Comparison of ENCODE assay signal across 7 mouse cellular contexts in the genomic region with DNA sequence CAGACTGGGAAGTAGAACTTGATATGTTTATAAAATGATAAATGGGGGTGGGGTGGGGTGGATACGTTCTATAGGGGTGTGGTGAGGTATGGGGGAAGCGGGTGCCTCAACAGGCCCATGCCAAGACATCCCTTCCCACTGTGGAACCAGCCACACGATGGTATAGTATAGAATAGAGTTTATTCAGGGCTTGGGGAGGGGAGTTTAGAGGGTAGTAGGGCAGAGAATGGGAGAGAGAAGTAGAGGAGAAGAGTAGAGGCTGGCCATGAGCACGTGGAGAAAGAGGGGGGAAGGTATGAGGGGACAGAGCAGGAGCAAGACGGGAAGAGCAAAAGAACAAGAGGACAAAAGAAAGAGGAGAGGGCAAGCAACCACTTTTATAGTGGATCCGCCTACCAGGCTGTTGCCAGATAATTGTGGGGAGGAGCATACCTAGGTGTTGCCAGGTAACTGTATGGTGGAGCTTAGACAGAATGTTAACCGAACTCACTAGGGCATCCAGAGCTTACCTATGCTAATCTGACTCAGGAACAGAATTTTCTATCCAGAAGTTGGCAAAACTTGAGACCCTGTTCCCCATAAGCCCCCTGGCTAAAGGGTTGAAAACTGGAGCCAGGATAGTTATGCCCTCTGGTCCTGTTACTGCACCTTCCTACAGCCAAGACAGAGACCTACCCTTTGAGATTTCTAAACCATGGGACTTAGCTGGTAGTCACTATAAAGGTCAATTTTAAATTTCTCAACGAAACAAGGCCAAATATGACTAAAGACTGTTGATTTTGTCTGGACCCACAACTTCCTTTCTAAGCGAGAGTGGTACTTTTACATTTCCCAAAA. TPM values are rescaled to one million over a fixed set of nuclear protein-coding genes. Genes with fewer than 3 reads are reported as not detected.
DNase-seq lines count a peak whose midpoint lies in the region; ATAC-seq and TF ChIP-seq lines count a peak whose summit lies in the region.

No protein-coding gene starts in this region.

- H3K4me3 ChIP-seq in embryonic facial prominence, embryonic 15.5 days (replicated peaks) = peak overlapping the region; percentile 63
- H3K4me3 ChIP-seq in intestine, postnatal 0 days (ENCODE audit: low read depth, low read length) = peak overlapping the region; percentile 54
- peak overlapping the region; percentile 44 for H3K4me3 ChIP-seq in neural tube, embryonic 14.5 days (ENCODE audit: low read depth, low read length)

- WGBS in embryonic facial prominence, embryonic 15.5 days = 57% methylated on average over 9 of the region's 9 CpGs
- 57% methylated on average over 9 of the region's 9 CpGs for WGBS in intestine, postnatal 0 days
- WGBS in neural tube, embryonic 14.5 days = 64% methylated on average over 9 of the region's 9 CpGs

- peak overlapping the region; percentile 58 for H3K4me2 ChIP-seq in embryonic facial prominence, embryonic 15.5 days (replicated peaks)
- peak overlapping the region; percentile 83 for H3K4me2 ChIP-seq in intestine, postnatal 0 days (replicated peaks; ENCODE audit: low read depth)
- H3K4me2 ChIP-seq in neural tube, embryonic 14.5 days (ENCODE audit: low read depth, low read length) = peak overlapping the region; percentile 64

- no peak overlapping the region for H3K27ac ChIP-seq in embryonic facial prominence, embryonic 15.5 days (replicated peaks)
- no peak overlapping the region for H3K27ac ChIP-seq in intestine, postnatal 0 days (ENCODE audit: low read depth, low read length)
- H3K27ac ChIP-seq in neural tube, embryonic 14.5 days (ENCODE audit: low read depth, low read length) = no peak overlapping the region

- peak; percentile 6; the same call in 1 of the 2 replicates for ATAC-seq in embryonic facial prominence, embryonic 15.5 days (ENCODE audit: insufficient number of reproducible peaks, low FRiP score, low TSS enrichment, low read depth)
- ATAC-seq in intestine, postnatal 0 days = peak; percentile 15; the same call in 1 of the 2 replicates
- ATAC-seq in neural tube, embryonic 14.5 days (ENCODE audit: low read depth) = peak; percentile 73
- no peak for ATAC-seq in megakaryocyte progenitor cell, adult 5-6 weeks (replicated peaks; ENCODE audit: poor library complexity)

- H3K4me1 ChIP-seq in embryonic facial prominence, embryonic 15.5 days = peaks cover 8% of the 10 kb centered on the region; the same call in 1 of the 2 replicates
- H3K4me1 ChIP-seq in intestine, postnatal 0 days (replicated peaks; ENCODE audit: control insufficient read depth, insufficient read depth, low read length) = no peaks in the 10 kb centered on the region
- 0 out of 2 replicates have a peak, but pooled peaks cover 7% of the 10 kb centered on the region for H3K4me1 ChIP-seq in neural tube, embryonic 14.5 days (ENCODE audit: control insufficient read depth, insufficient read depth, low read length)

- no peaks in the 10 kb centered on the region for H3K27me3 ChIP-seq in embryonic facial prominence, embryonic 15.5 days
- no peaks in the 10 kb centered on the region for H3K27me3 ChIP-seq in intestine, postnatal 0 days (replicated peaks; ENCODE audit: control insufficient read depth, insufficient read depth, low read length)
- no peaks in the 10 kb centered on the region for H3K27me3 ChIP-seq in neural tube, embryonic 14.5 days (ENCODE audit: control insufficient read depth, insufficient read depth, low read length)

- no peaks in the 10 kb centered on the region; the same call in 1 of the 2 replicates for H3K36me3 ChIP-seq in embryonic facial prominence, embryonic 15.5 days
- no peaks in the 10 kb centered on the region for H3K36me3 ChIP-seq in intestine, postnatal 0 days (ENCODE audit: control insufficient read depth, insufficient read depth)
- no peaks in the 10 kb centered on the region for H3K36me3 ChIP-seq in neural tube, embryonic 14.5 days (ENCODE audit: control insufficient read depth, insufficient read depth, low read length)

- no peak overlapping the region; the same call in 1 of the 2 replicates for H3K9ac ChIP-seq in embryonic facial prominence, embryonic 15.5 days
- H3K9ac ChIP-seq in intestine, postnatal 0 days (ENCODE audit: low read depth, low read length) = no peak overlapping the region
- no peak overlapping the region for H3K9ac ChIP-seq in neural tube, embryonic 14.5 days (replicated peaks; ENCODE audit: low read depth, low read length)

- peak; percentile 7 for DNase-seq in layer of hippocampus, adult 9-10 months (ENCODE audit: low spot score)
- DNase-seq in layer of hippocampus, adult 8-10 months (ENCODE audit: low spot score in 2 of 2) = no peak
- DNase-seq in cerebellum, postnatal 4 days (ENCODE audit: low spot score in 2 of 2) = no peak

- H3K9me3 ChIP-seq in embryonic facial prominence, embryonic 15.5 days (replicated peaks) = no peaks in the 10 kb centered on the region
- H3K9me3 ChIP-seq in intestine, postnatal 0 days (ENCODE audit: control insufficient read depth) = no peaks in the 10 kb centered on the region
- H3K9me3 ChIP-seq in neural tube, embryonic 14.5 days (ENCODE audit: control insufficient read depth, low read length) = no peaks in the 10 kb centered on the region

- TF ChIP-seq CTCF in intestine, postnatal 0 days (IDR thresholded peaks at IDR 0.05; ENCODE audit: low read depth) = no peak

RNA-seq across cellular contexts. Expression of a gene that starts 0.6 kb away (rescaled TPM):
- 10 to 100 TPM in 1 of 4 experiments, 1 to 10 TPM in 3; 8.0 to 10.2 (median 9.0) TPM for total RNA-seq in layer of hippocampus, adult 8-10 months (2022)
- polyA plus RNA-seq in embryonic facial prominence, embryonic 15.5 days (2015; fragmentation: Nextera tagmentation; extraction: Ambion mirVana) = 4.9 and 5.5 TPM in 2 replicates
- polyA plus RNA-seq in intestine, postnatal 0 days (2015; fragmentation: Nextera tagmentation; extraction: Ambion mirVana) = 0.86 and 0.98 TPM in 2 replicates
- 7.0 and 7.2 TPM in 2 replicates for polyA plus RNA-seq in neural tube, embryonic 14.5 days (2014; fragmentation: Nextera tagmentation; extraction: Ambion mirVana)
- total RNA-seq in megakaryocyte progenitor cell, adult 5-6 weeks (2015) = 1.2 and 2.1 TPM in 2 replicates
- total RNA-seq in megakaryocyte progenitor cell, adult 5-6 weeks (2017) = 1.5 and 2.3 TPM in 2 replicates

RNA-seq across cellular contexts. Expression of a gene that starts 16.2 kb away (rescaled TPM):
- 10 to 100 TPM; 12.4 to 20.1 (median 13.8) TPM for total RNA-seq in layer of hippocampus, adult 8-10 months (2022)
- polyA plus RNA-seq in embryonic facial prominence, embryonic 15.5 days (2015; fragmentation: Nextera tagmentation; extraction: Ambion mirVana) = 8.1 and 10.7 TPM in 2 replicates
- 2.2 and 3.2 TPM in 2 replicates for polyA plus RNA-seq in intestine, postnatal 0 days (2015; fragmentation: Nextera tagmentation; extraction: Ambion mirVana)
- polyA plus RNA-seq in neural tube, embryonic 14.5 days (2014; fragmentation: Nextera tagmentation; extraction: Ambion mirVana) = 6.4 and 8.9 TPM in 2 replicates
- total RNA-seq in megakaryocyte progenitor cell, adult 5-6 weeks (2015) = 0.39 and 1.1 TPM in 2 replicates
- total RNA-seq in megakaryocyte progenitor cell, adult 5-6 weeks (2017) = 1.5 and 2.4 TPM in 2 replicates

RNA-seq across cellular contexts. Expression of a gene that starts 16.6 kb away (rescaled TPM):
- 10 to 100 TPM in 1 of 4 experiments, 1 to 10 TPM in 3; 8.0 to 10.8 (median 9.1) TPM for total RNA-seq in layer of hippocampus, adult 8-10 months (2022)
- polyA plus RNA-seq in embryonic facial prominence, embryonic 15.5 days (2015; fragmentation: Nextera tagmentation; extraction: Ambion mirVana) = 4.3 and 5.3 TPM in 2 replicates
- 0.65 and 0.73 TPM in 2 replicates for polyA plus RNA-seq in intestine, postnatal 0 days (2015; fragmentation: Nextera tagmentation; extraction: Ambion mirVana)
- 3.8 and 4.5 TPM in 2 replicates for polyA plus RNA-seq in neural tube, embryonic 14.5 days (2014; fragmentation: Nextera tagmentation; extraction: Ambion mirVana)
- 4.7 and 6.0 TPM in 2 replicates for total RNA-seq in megakaryocyte progenitor cell, adult 5-6 weeks (2015)
- 10.3 and 11.0 TPM in 2 replicates for total RNA-seq in megakaryocyte progenitor cell, adult 5-6 weeks (2017)

RNA-seq across cellular contexts. Expression of a gene that starts 42.8 kb away (rescaled TPM):
- total RNA-seq in layer of hippocampus, adult 8-10 months (2022) = 10 to 100 TPM; 12.2 to 15.2 (median 14.8) TPM
- polyA plus RNA-seq in embryonic facial prominence, embryonic 15.5 days (2015; fragmentation: Nextera tagmentation; extraction: Ambion mirVana) = 10.8 and 11.4 TPM in 2 replicates
- polyA plus RNA-seq in intestine, postnatal 0 days (2015; fragmentation: Nextera tagmentation; extraction: Ambion mirVana) = 3.0 and 3.1 TPM in 2 replicates
- polyA plus RNA-seq in neural tube, embryonic 14.5 days (2014; fragmentation: Nextera tagmentation; extraction: Ambion mirVana) = 4.5 and 6.7 TPM in 2 replicates
- 10.3 and 14.3 TPM in 2 replicates for total RNA-seq in megakaryocyte progenitor cell, adult 5-6 weeks (2015)
- 19.7 and 21.2 TPM in 2 replicates for total RNA-seq in megakaryocyte progenitor cell, adult 5-6 weeks (2017)

RNA-seq across cellular contexts. Expression of a gene that starts 47.0 kb away (rescaled TPM):
- 10 to 100 TPM; 19.3 to 30.5 (median 24.7) TPM for total RNA-seq in layer of hippocampus, adult 8-10 months (2022)
- 41.6 and 45.6 TPM in 2 replicates for polyA plus RNA-seq in embryonic facial prominence, embryonic 15.5 days (2015; fragmentation: Nextera tagmentation; extraction: Ambion mirVana)
- 4.6 and 5.1 TPM in 2 replicates for polyA plus RNA-seq in intestine, postnatal 0 days (2015; fragmentation: Nextera tagmentation; extraction: Ambion mirVana)
- polyA plus RNA-seq in neural tube, embryonic 14.5 days (2014; fragmentation: Nextera tagmentation; extraction: Ambion mirVana) = 37.3 and 39.6 TPM in 2 replicates
- 6.6 and 10.5 TPM in 2 replicates for total RNA-seq in megakaryocyte progenitor cell, adult 5-6 weeks (2015)
- 22.7 and 29.0 TPM in 2 replicates for total RNA-seq in megakaryocyte progenitor cell, adult 5-6 weeks (2017)
